ENCODE assay signal across 10 mouse cellular contexts in the genomic region with DNA sequence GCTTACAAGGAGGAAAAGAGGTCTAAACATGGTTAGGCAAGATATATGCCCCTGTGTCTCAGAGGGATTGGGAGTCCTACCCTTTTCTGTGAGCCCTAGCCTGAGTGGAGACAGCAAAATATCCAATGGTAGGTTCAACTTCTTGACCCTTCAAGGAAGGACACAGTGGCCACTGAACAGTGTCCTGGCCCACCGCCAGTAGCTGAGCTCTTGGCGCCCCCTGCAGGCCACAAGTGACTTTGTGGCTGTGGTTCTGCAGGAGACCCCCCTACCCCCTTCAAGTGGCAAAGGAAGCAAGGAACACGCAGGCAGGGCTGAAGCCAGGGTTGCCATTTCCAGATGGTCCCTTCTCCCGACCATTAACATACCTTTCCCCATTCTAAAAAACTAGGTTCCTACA. TPM values are rescaled to one million over a fixed set of nuclear protein-coding genes. Genes with fewer than 3 reads are reported as not detected.
DNase-seq lines count a peak whose midpoint lies in the region; ATAC-seq and TF ChIP-seq lines count a peak whose summit lies in the region.
"Had no signal": no experiment of that assay in that cellular context is flagged by ENCODE, and none has a peak within 500 bp of the region (broad histone marks: within the 10 kb centered on the region; RNA-seq: fewer than 3 reads in every experiment).

No protein-coding gene starts in this region.

- no peak for ATAC-seq in megakaryocyte-erythroid progenitor cell, adult 5-6 weeks (replicated peaks; ENCODE audit: low FRiP score, low TSS enrichment, poor library complexity, severe bottlenecking)

- peak overlapping the region; percentile 93 for H3K27ac ChIP-seq in gastrocnemius, adult 2 months
- H3K27ac ChIP-seq: embryonic facial prominence, embryonic 13.5 days had no signal

- H3K4me3 ChIP-seq in gastrocnemius, adult 2 months, result no peak overlapping the region
- H3K4me3 ChIP-seq: embryonic facial prominence, embryonic 13.5 days; limb, embryonic 15.5 days had no signal

- peak; percentile 49 to 72 for DNase-seq in heart, postnatal 36 days
- no peak for DNase-seq in heart, adult 8-10 months (ENCODE audit: low spot score)
- DNase-seq in B cell, adult 2 months, result peak; percentile 43 to 49
- DNase-seq in adrenal gland, adult 2 months, result peak; percentile 67
- peak; percentile 70 for DNase-seq in gastrocnemius, adult 2 months
- peak; percentile 57 to 80 for DNase-seq in kidney, postnatal 36 days
- peak; percentile 16 for DNase-seq in retina, adult 2 months (ENCODE audit: low read depth, low spot score)

- intact Hi-C loops in heart, postnatal 36 days (cut with DNase I), result loop anchor here (5.0 kb wide), 1 partner anchor 211 kb away; no protein-coding TSS in a partner anchor
- intact Hi-C loops in gastrocnemius, adult 2 months (cut with DNase I), result loop anchor here (2.0 to 5.0 kb wide), 3 partner anchors 93 to 211 kb away; no protein-coding TSS in a partner anchor

- TF ChIP-seq CTCF in gastrocnemius, adult 2 months (IDR thresholded peaks at IDR 0.05), result peak; percentile 78

RNA-seq across cellular contexts. Expression of a gene that starts 10.5 kb away (rescaled TPM):
- under 1 TPM; 0.17 to 0.19 TPM for total RNA-seq in heart, postnatal 36 days (2021)
- total RNA-seq in heart, adult 8-10 months (2022), result under 1 TPM; 0.09 to 0.25 (median 0.15) TPM
- total RNA-seq in adrenal gland, adult 2 months (2021), result 10 to 100 TPM; 73.0 to 83.3 TPM
- polyA plus RNA-seq in adrenal gland, adult 2 months (2012; rRNA removed), result 76.8 and 107 TPM in 2 replicates
- 10 to 100 TPM in 1 of 2 experiments, 1 to 10 TPM in 1; 9.2 to 13.0 TPM for total RNA-seq in gastrocnemius, adult 2 months (2021)
- total RNA-seq in megakaryocyte-erythroid progenitor cell, adult 5-6 weeks (2014; fragmentation: Nextera tagmentation), result not detected in 2 replicates
- total RNA-seq in megakaryocyte-erythroid progenitor cell, adult 5-6 weeks (2017), result not detected in 2 replicates

Comparison
In these comparisons a context has a peak if more than half of its experiments do, and no peak if none do; other contexts are left out.
1. RNA of a gene that starts 10.5 kb away (total RNA-seq): 73.0 to 83.3 TPM in adrenal gland, adult 2 months and 9.2 to 13.0 TPM in gastrocnemius, adult 2 months; 0.09 to 0.25 TPM in heart, adult 8-10 months, 0.17 to 0.19 TPM in heart, postnatal 36 days and not detected in megakaryocyte-erythroid progenitor cell, adult 5-6 weeks; every median in the first group is over 4 times any median in the second.